Mouse (Mus musculus) midbrain, embryonic 14.5 days (tissue): ENCODE measurements around the gene Fam83c. TPM values are rescaled to one million over a fixed set of nuclear protein-coding genes. Genes with fewer than 3 reads are reported as not detected.

ENCODE experiments used
- ATAC-seq: fragments of 200-750 bp; cut with Nextera tagmentation; 2 replicates; pipeline ENCODE4 v1.8.0; 2017; ENCODE audit warnings: moderate number of reproducible peaks, moderate library complexity; ENCODE audit not compliant: low FRiP score, low TSS enrichment
- DNase-seq: peaks from one replicate; pipeline ENCODE4 v3.0.0-alpha.2; 2015
- H3K27ac ChIP-seq: fragments of 300-500 bp; sonication (generic); replicated peaks from 2 replicates; pipeline ENCODE4 v1.5.1; 2014; ENCODE audit warnings: mild to moderate bottlenecking, low read depth, low read length, moderate library complexity
- H3K27me3 ChIP-seq: fragments of 300-500 bp; sonication (generic); 2 replicates; pipeline ENCODE4 v1.6.1; 2014; ENCODE audit warnings: low read length, control low read depth, mixed read lengths; ENCODE audit not compliant: control insufficient read depth, insufficient read depth
- H3K36me3 ChIP-seq: fragments of 300-500 bp; sonication (generic); 2 replicates; pipeline ENCODE4 v1.6.1; 2014; ENCODE audit warnings: low read length, control low read depth; ENCODE audit not compliant: control insufficient read depth, insufficient read depth
- H3K4me1 ChIP-seq: fragments of 300-500 bp; sonication (generic); 2 replicates; pipeline ENCODE4 v1.6.1; 2014; ENCODE audit warnings: mild to moderate bottlenecking, antibody characterized with exemption, low read length, control low read depth; ENCODE audit not compliant: control insufficient read depth, insufficient read depth
- H3K4me2 ChIP-seq: fragments of 300-500 bp; sonication (generic); 2 replicates; pipeline ENCODE4 v1.6.1; 2014; ENCODE audit warnings: mild to moderate bottlenecking, low read length, moderate library complexity
- H3K4me3 ChIP-seq: fragments of 300-500 bp; sonication (generic); replicated peaks from 2 replicates; pipeline ENCODE4 v1.5.1; 2014; ENCODE audit warnings: low read depth, low read length
- H3K9ac ChIP-seq: fragments of 300-500 bp; sonication (generic); replicated peaks from 2 replicates; pipeline ENCODE4 v1.6.1; 2014; ENCODE audit warnings: mild to moderate bottlenecking, low read length, moderate library complexity
- H3K9me3 ChIP-seq: fragments of 300-500 bp; sonication (generic); 2 replicates; pipeline ENCODE4 v1.6.1; 2016; ENCODE audit warnings: low read length, control low read depth, mixed read lengths; ENCODE audit not compliant: control insufficient read depth
- WGBS: fragments of 180-500 bp; shearing (Covaris S2); extraction: QIAGEN DNeasy Blood & Tissue Kit; methylation state at CpG from one replicate; pipeline ENCODE4 v1.1.7; 2014; 5-methylcytosine and 5-hydroxymethylcytosine counted together
- polyA plus RNA-seq: library from polyadenylated mRNA; unstranded; fragments of >200 nt; fragmentation: Nextera tagmentation; extraction: Ambion mirVana; gene quantifications from 2 replicates; pipeline ENCODE4 v1.2.1, GENCODE M21; 2014

The Fam83c gene
- polyA plus RNA-seq, 1 experiment from 2014 or later, result 0.41 TPM

DNA sequence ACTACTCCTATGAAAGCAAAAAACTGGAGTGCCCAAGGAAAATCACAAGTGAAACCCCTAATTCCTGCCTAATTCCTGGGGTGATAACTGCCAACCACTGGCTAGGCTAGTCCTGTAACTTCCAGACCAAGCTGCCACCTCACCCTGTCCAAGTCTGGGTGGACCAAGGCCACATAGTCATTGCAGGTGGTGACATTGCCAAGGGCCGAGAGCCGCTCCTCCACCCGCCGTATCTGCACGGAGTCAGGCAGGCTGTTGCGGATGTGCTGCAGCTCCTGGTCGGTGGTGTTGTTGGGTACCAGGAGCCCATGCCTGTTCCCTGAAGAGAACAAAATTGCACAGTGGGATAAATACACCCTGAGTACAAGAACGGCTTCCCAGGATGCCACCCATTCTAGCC lies 10.9 kb downstream of the Fam83c start:
- ATAC-seq, result no peak
- peaks cover 25% of the 10 kb centered on the region for H3K4me1 ChIP-seq
- H3K9ac ChIP-seq, result no peak overlapping the region
- H3K27me3 ChIP-seq, result no peaks in the 10 kb centered on the region
- no peak overlapping the region for H3K4me2 ChIP-seq
- no peak for DNase-seq
- no peak overlapping the region for H3K27ac ChIP-seq
- H3K36me3 ChIP-seq, result peaks cover 40% of the 10 kb centered on the region
- WGBS, result 96% methylated on average over 8 of the region's 8 CpGs
- H3K4me3 ChIP-seq, result no peak overlapping the region
- H3K9me3 ChIP-seq, result no peaks in the 10 kb centered on the region

DNA sequence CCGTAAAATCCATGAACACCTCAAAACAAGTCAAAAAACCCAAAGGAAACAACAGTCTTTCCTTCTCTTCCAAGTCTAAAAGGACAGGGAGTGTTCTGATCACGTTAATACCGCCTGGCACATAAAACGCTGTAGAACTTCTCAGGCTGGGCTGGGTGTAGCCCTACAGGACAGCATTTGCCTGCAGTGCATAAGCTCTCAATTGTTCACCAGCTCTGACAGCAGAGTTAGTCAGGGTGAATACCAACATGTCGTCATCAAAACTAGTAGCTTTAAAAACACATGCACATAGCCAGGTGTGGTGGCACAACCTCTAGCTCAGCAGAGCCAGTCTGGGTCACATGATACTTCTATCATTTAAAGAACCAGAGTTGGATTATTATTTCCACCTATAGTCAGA lies 13.9 kb downstream of the Fam83c start:
- DNase-seq (no peak), ATAC-seq (no peak)
- WGBS, result 93% methylated on average over 5 of the region's 5 CpGs
- Histone ChIP-seq H3K9me3 (no peaks in the 10 kb centered on the region), H3K4me2 (no peak overlapping the region), H3K4me1 (peaks cover 22% of the 10 kb centered on the region), H3K27me3 (no peaks in the 10 kb centered on the region), H3K4me3 (no peak overlapping the region), H3K27ac (no peak overlapping the region), H3K9ac (no peak overlapping the region), H3K36me3 (peaks cover 46% of the 10 kb centered on the region)

GRCm38 (mm10) chr2:155819449-155820251 lies 15.0 kb downstream of the Fam83c start:
- 57% methylated on average over 6 of the region's 6 CpGs for WGBS
- Histone ChIP-seq H3K9ac (peak overlapping the region; percentile 78), H3K4me2 (peak overlapping the region; percentile 84), H3K9me3 (no peaks in the 10 kb centered on the region), H3K27ac (peak overlapping the region; percentile 83), H3K4me3 (peak overlapping the region; percentile 48), H3K27me3 (no peaks in the 10 kb centered on the region), H3K36me3 (peaks cover 53% of the 10 kb centered on the region), H3K4me1 (peaks cover 17% of the 10 kb centered on the region)
- ATAC-seq (peak; percentile 7; the same call in 1 of the 2 replicates), DNase-seq (no peak)

GRCm38 (mm10) chr2:155819392-155819448 lies 15.4 kb downstream of the Fam83c start, which contains the start of gene BC029722:
Gene BC029722, minus strand, starts transcription at chr2:155819426.
- ATAC-seq (no peak), DNase-seq (no peak)
- Histone ChIP-seq H3K4me3 (peak within 1 kb of the TSS; percentile 48), H3K9me3 (no peaks in the 10 kb centered on the region), H3K27me3 (no peaks in the 10 kb centered on the region), H3K27ac (peak within 1 kb of the TSS; percentile 83), H3K4me1 (peaks cover 17% of the 10 kb centered on the region), H3K9ac (peak within 1 kb of the TSS; percentile 78), H3K36me3 (peaks cover 56% of the 10 kb centered on the region), H3K4me2 (peak within 1 kb of the TSS; percentile 84)

DNA sequence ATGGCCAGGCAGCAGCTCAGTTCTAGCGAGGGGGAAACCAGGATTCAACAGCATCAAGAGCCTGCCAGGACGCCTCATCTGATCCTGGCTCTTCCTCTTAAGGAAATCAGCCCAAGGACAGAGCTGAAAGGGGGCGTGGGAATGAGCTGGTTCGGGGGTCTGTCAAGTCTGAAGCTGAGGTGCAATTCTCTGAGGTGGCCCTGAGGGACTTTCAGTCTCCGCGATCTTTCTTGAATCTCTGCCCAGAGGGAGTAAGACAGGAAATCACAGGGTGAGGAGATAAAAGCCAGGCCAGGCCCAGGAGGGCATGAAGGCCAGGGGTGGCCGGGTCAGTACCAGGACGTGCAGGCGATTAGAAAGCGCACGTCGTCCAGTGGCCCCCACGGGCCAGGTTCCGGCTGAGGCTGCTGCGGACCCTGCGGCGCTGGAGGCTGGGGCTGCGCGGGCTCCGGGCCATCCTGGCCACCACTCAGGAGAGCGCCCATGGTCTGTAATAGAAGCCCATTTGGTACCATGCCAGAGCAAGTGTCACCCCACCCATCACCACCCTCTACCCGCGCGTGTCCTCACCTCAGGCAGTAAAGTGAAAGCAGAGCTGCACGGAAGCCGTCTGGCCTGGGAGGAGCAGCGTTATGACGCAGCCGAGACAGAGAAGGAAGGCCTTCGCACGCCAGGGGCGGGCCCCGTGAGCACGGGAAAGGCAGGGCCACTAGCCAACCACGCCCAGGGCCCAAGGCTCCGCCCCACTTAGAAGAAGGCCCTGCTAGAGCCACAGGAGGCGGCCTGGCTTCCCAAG lies 15.9 kb downstream of the Fam83c start:
- peaks cover 17% of the 10 kb centered on the region for H3K4me1 ChIP-seq
- H3K4me2 ChIP-seq, result peak overlapping the region; percentile 84
- WGBS, result 3% methylated on average over 36 of the region's 37 CpGs
- peak overlapping the region; percentile 48 for H3K4me3 ChIP-seq
- DNase-seq (peak; percentile 91), ATAC-seq (peak; percentile 90)
- peak overlapping the region; percentile 78 for H3K9ac ChIP-seq
- H3K27ac ChIP-seq, result peak overlapping the region; percentile 83
- H3K9me3 ChIP-seq, result no peaks in the 10 kb centered on the region
- no peaks in the 10 kb centered on the region for H3K27me3 ChIP-seq
- H3K36me3 ChIP-seq, result peaks cover 59% of the 10 kb centered on the region

- 86% methylated on average over 10 of the region's 10 CpGs for WGBS
- peaks cover 49% of the 10 kb centered on the region for H3K36me3 ChIP-seq
- no peaks in the 10 kb centered on the region for H3K9me3 ChIP-seq
- peaks cover 17% of the 10 kb centered on the region for H3K4me1 ChIP-seq
- no peak for DNase-seq
- no peak for ATAC-seq
- no peak overlapping the region for H3K27ac ChIP-seq
- H3K9ac ChIP-seq, result peak overlapping the region; percentile 78; the same call in 1 of the 2 replicates
- H3K27me3 ChIP-seq, result no peaks in the 10 kb centered on the region
- peak overlapping the region; percentile 84 for H3K4me2 ChIP-seq
- H3K4me3 ChIP-seq, result no peak overlapping the region
Observed at GRCm38 (mm10) chr2:155817301-155818245, 17.1 kb downstream of the Fam83c start.

GRCm38 (mm10) chr2:155816179-155816578 lies 18.5 kb downstream of the Fam83c start:
- H3K4me3 ChIP-seq, result no peak overlapping the region
- no peak for DNase-seq
- H3K4me1 ChIP-seq, result peaks cover 17% of the 10 kb centered on the region
- H3K9me3 ChIP-seq, result no peaks in the 10 kb centered on the region
- no peak for ATAC-seq
- WGBS, result 100% methylated on average over 1 of the region's 1 CpGs
- H3K4me2 ChIP-seq, result no peak overlapping the region
- H3K27ac ChIP-seq, result no peak overlapping the region
- peaks cover 42% of the 10 kb centered on the region for H3K36me3 ChIP-seq
- no peaks in the 10 kb centered on the region for H3K27me3 ChIP-seq
- H3K9ac ChIP-seq, result no peak overlapping the region

DNA sequence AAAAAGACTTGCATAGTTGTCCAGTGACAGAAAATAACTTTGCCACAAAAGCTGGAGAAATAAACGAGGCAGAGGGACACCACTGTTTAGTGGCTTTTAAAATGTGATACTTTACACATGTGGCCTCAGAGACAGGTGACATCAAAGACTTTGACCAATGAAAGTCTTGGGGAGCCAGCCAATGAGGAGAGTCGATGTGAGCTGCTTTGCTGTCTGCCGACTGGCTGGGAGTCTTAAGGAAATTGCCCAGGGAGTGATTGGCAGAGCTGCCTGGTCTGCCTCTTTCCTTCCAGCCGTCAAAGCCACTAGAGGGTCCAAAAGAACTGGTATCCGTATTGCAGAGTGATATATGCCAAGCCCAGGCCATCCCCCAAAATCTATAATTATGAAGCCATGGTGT lies 19.8 kb downstream of the Fam83c start:
- no peak for ATAC-seq
- peaks cover 39% of the 10 kb centered on the region for H3K36me3 ChIP-seq
- no peak overlapping the region for H3K27ac ChIP-seq

More for the DNA sequence above, 19.8 kb downstream of the Fam83c start:
- no peak overlapping the region for H3K4me2 ChIP-seq
- no peak overlapping the region for H3K4me3 ChIP-seq
- WGBS, result 31% methylated on average over 5 of the region's 5 CpGs
- no peak overlapping the region for H3K9ac ChIP-seq
- DNase-seq, result no peak
- no peaks in the 10 kb centered on the region for H3K9me3 ChIP-seq
- H3K27me3 ChIP-seq, result no peaks in the 10 kb centered on the region
- H3K4me1 ChIP-seq, result peaks cover 17% of the 10 kb centered on the region
